Mouse (Mus musculus): ENCODE results near the gene Olfr618.
"Not testable (repeated sequence)": the region's sequence is repeated elsewhere in the genome, so short reads cannot be mapped to it uniquely, and the experiment has no call there.

Olfr618 gene

DNA sequence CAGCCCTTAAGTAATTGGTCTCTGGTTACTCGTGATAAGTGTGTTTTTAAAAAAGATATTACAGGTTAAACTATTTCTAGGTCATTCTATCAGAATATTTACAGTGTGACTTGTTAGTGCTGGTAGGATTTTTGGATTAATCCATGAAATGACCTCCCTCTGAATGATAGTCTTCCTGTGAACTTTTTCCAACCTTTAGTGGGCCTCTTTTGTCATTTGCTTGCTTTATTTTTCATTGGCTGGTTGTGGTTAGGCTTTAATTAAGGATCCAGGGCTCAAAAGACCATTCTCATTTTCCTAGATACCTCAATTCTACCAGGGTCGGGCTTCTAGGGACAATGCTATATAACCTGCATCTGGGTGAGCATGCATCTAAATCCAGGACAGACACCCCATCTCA lies at the start of gene Olfr618:
Gene Olfr618 (plus strand): TSS at position 301 of the 400 bp plus-strand sequence.
- no peak for DNase-seq

DNA sequence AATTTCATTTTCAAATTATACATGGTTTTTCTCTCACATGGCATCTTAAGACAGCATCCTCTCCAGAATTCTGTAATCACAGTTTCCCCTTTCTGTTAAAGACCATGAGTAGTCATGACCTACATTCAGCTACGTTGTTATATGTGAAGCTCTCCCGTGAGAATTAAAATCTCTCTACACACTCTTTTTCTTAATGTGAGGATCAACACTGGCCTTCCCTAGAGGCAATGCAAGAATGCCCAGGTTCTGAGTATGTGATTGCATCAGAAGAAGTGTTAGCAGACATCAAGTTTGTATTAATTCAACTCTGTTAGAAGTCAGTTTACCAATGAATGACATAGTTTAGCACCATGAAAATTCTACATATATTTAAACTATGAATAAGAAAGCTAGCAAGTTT lies 47.3 kb upstream of the Olfr618 start, which contains the start of gene Olfr612:
Gene Olfr612 (minus strand): TSS at position 101 of the 400 bp plus-strand sequence.
- DNase-seq: not testable (repeated sequence)

DNA sequence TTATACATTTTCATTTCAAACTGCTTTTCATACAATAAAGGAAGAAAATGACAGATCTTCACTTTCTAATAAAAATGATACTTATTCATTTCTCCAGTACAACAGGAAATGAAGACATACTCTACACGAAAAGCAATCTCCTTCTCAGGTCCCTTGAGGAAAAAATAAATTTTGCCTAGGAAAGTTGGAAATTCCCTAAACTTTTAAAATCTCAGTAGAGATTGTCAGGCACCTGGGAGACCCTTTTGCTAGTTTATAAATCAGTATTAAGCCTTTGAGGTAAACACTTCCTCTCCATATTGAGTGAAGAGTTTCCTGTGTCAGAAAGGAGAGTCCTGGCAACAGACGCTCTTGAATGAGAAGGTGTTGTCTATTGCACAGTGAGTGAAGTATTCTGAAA lies 42.1 kb upstream of the Olfr618 start, which contains the start of gene Olfr613:
Gene Olfr613 (plus strand): TSS at position 301 of the 400 bp plus-strand sequence.
- no peak for DNase-seq

DNA sequence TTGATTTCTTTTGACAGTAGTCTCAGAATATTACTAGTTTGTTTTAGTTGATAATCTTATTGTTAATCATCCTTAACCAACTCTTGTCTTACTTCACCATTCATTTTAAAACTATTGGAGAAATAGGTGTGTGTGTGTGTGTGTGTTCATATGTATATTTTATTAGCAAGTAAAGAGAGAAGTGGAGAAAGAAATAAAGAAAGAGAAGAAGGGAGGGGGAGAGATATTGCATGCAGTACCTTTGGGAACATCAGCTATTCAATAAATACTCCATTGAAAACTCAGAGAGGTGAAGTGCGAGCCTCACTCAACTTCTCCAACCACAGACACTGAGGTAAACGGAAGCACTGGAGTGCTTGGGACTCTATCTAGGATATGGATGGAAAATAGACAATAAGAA lies 34.1 kb upstream of the Olfr618 start, which contains the start of gene Olfr615:
Gene Olfr615 (plus strand): TSS at position 301 of the 400 bp plus-strand sequence.
- DNase-seq: no peak

DNA sequence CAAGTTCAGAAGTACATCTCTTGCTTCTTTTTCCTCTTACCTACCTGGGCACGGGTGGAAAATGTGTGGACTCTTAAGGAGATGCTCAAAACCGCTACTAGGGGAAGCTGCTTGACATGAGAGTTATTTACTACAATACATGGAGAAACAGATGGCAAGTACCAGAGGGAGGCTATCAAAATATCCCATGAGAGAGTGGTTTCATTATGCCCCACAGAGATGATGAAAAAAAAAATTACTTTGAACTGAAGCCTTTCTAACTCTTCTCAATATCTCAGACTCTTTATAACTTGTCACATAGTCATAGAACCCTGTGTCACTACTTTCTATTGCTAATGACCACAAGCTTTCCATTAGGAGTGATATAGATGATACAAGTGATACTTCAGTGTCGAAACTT lies 20.9 kb upstream of the Olfr618 start, which contains the start of gene Olfr616:
Gene Olfr616 (minus strand): TSS at position 101 of the 400 bp plus-strand sequence.
- no peak for DNase-seq

DNA sequence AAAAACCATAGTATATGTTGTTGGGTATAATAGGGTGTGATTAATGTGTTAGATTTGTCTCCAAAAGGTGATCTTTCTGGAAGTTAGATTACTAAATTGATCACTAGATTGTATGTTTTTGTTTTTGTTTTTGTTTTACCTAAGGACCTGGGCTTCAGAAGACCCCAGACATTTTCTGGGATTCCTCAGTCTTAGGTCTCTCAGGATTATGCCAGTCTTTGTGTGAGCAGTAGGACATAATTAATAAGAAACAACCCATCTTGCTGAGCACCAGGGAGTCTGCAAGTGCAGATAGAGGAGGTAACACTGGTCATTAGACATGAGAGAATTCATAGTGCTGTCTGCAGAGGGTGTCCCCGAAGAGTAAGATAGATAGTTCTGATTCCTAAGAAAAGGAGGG lies 17.1 kb upstream of the Olfr618 start, which contains the start of gene Olfr617:
Gene Olfr617 (plus strand): TSS at position 301 of the 400 bp plus-strand sequence.
- no peak for DNase-seq

DNA sequence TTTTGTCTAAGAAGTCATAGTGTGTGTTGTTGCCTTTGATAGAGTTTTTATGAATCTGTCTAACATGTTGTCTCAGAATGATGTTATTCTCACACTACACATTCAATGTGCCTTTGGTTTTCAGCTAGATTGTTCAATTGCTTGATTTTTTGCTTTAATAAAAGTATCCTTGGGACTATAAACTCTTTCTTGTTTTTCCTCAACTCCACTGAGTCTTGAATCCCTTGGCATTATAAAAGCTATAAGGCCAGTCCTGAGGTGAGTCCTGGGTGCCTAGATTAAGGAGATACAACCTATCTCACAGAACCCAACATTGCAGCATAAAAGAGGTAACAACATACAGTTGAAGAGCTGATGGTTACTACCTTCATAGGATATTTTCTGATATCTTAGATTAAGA lies 10.4 kb downstream of the Olfr618 start, which contains the start of gene Olfr619:
Gene Olfr619 (plus strand): TSS at position 301 of the 400 bp plus-strand sequence.
- DNase-seq: no peak

DNA sequence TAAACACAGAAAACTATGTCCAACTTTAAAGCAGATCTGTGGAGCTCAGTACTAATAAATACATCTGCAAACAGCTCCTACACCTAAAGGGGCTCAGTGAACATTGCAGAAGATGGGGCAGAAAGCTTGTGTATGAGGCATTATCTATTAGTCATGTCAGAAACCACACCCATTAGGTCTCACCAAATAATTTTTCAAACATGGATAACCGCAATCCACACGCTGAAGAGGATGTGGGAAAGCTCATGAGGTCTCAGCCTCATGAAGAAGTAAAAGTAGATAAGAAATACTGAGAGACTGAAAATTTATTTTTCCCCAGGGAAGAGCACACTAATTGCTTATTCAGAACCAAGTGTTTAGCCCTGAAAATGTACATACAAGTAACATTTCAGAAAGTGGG lies 17.5 kb downstream of the Olfr618 start:
- DNase-seq: no peak

DNA sequence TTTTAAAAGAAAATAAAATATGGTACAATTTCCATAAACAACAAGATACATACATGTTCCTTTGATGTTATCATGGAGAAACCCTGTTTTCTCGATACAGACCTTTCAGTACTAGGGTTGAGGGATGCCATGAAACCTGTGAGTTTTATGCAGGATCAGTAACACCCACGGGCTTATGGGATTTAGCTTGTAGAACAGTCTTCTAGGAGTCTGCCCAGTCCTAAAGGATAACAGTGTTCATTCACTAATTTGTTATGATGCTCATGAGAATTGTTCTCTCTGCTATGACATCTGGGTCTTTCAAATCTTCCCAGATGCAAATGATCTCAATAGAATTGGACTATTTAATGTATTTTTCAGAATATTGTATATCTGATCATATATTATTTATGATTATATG lies 22.5 kb downstream of the Olfr618 start, which contains the start of gene Olfr620:
Gene Olfr620 (minus strand): TSS at position 101 of the 400 bp plus-strand sequence.
- no peak for DNase-seq

DNA sequence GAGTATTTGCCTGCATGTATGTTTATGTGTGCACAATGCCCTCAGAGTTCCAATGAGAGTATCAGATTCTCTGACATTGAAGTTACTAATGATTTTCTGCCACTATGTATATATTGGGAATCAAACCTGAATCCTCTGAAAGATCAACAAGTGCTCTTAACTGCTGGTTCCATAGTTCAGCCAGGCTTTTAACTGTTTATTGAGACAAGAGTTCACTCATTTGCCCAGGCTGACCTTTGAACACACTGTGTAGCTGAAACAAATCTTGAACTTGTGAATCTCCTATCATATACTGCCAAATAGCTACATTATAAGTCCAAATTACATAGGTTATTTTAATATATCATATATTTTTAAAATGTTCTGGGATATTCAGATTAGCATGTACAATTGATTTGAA lies 46.9 kb downstream of the Olfr618 start:
- no peak for DNase-seq

DNA sequence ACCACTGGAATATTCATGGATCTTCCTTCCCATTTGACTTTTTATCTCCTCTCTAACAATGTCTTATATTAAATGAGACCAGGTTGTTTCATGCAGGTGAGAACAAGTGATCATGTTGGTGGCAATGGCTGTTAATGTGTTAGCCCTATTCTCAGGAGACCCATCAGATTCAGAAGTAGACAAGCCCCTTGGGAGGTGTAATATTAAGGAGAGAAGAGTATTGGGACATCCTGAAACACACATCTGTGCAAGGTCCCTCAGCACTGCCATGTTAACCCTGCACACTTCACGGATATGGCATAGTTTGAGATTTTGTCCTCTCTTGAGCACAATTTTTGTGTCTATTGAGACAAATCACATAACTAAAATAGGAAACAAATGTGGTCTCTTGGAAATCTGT lies 52.7 kb downstream of the Olfr618 start, which contains the start of gene Olfr622:
Gene Olfr622 (minus strand): TSS at position 101 of the 400 bp plus-strand sequence.
- no peak for DNase-seq

DNA sequence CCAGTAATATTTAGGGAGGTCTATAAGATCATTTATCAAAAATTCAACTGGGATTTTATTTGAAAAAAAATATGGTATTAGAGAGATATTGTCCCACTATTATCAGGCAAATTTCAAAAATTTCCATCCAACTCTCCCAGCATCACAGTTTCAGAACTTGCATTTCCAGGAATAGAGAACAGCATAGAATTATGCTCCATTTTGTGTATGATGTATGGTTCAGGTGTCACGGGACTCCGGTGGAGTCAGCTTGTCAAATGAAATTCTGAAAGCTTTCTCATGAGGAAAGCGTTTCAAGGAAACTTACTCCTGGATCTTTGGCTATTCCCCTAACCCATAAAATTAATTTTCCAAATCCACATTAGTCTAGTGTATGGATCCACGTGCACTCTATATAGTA lies 54.2 kb downstream of the Olfr618 start:
- no peak for DNase-seq

Measured in thymus, postnatal 4 days (tissue).